Mouse (Mus musculus) MEL (cell line): ENCODE results near the gene Fosl1. TPM values are rescaled to one million over a fixed set of nuclear protein-coding genes. Genes with fewer than 3 reads are reported as not detected.

Experiments
- DNase-seq: peaks from one replicate; pipeline ENCODE4 v3.0.0; 2011; ENCODE audit warnings: low read depth, low spot score
- H3K27ac ChIP-seq: 2 replicates; pipeline ENCODE4 v1.5.1; 2012; ENCODE audit warnings: low read depth, mild to moderate bottlenecking, control low read depth, low read length, moderate library complexity; ENCODE audit not compliant: control insufficient read depth
- H3K27me3 ChIP-seq, 2 experiments: fragments of 150-350 bp in 1 of 2; sonication (generic) in 1 of 2; 2 replicates each; pipeline ENCODE4 v1.6.1; 2012; ENCODE audit warnings: low read length in 2 of 2, mild to moderate bottlenecking in 2 of 2, improper control_type of control experiment in 1 of 2, moderate library complexity in 1 of 2; ENCODE audit not compliant: insufficient read depth in 2 of 2, control insufficient read depth in 1 of 2
- H3K36me3 ChIP-seq, 2 experiments: 2 replicates each; pipeline ENCODE4 v1.6.1; 2012 to 2014; ENCODE audit warnings: low read length in 2 of 2, improper control_type of control experiment in 1 of 2, inconsistent platforms in 1 of 2, mild to moderate bottlenecking in 1 of 2; ENCODE audit not compliant: insufficient read depth in 2 of 2, control insufficient read depth in 1 of 2
- H3K4me1 ChIP-seq, 2 experiments: fragments of 150-350 bp in 1 of 2; sonication (generic) in 1 of 2; 2 replicates each; pipeline ENCODE4 v1.6.1; 2012; ENCODE audit warnings: low read length in 2 of 2, improper control_type of control experiment in 1 of 2, mild to moderate bottlenecking in 1 of 2; ENCODE audit not compliant: insufficient read depth in 2 of 2, control insufficient read depth in 1 of 2
- H3K4me3 ChIP-seq, 2 experiments: fragments of 150-350 bp in 1 of 2; sonication (generic) in 1 of 2; 2 replicates each; pipeline ENCODE4 v1.5.1; 2012; ENCODE audit warnings: low read depth in 2 of 2, low read length in 2 of 2, mild to moderate bottlenecking in 2 of 2, moderate library complexity in 2 of 2, control low read depth in 1 of 2, improper control_type of control experiment in 1 of 2; ENCODE audit not compliant: control insufficient read depth in 1 of 2, insufficient read depth in 1 of 2
- H3K79me2 ChIP-seq: 2 replicates; pipeline ENCODE4 v1.6.1; 2012; ENCODE audit warnings: mild to moderate bottlenecking, low read length, moderate library complexity; ENCODE audit not compliant: control insufficient read depth, poor library complexity, insufficient read depth
- H3K9ac ChIP-seq: 2 replicates; pipeline ENCODE4 v1.6.1; 2012; ENCODE audit warnings: low read depth, mild to moderate bottlenecking, control low read depth, low read length, moderate library complexity; ENCODE audit not compliant: control insufficient read depth, poor library complexity, severe bottlenecking
- H3K9me3 ChIP-seq: fragments of 150-350 bp; sonication (generic); replicated peaks from 2 replicates; pipeline ENCODE4 v1.6.1; 2012; ENCODE audit warnings: mild to moderate bottlenecking, low read length, improper control_type of control experiment, moderate library complexity; ENCODE audit not compliant: insufficient read depth
- BHLHE40 ChIP-seq: IDR thresholded peaks from 2 replicates; pipeline ENCODE4 v1.6.1; 2012; ENCODE audit warnings: low read depth, mild to moderate bottlenecking, inconsistent platforms, low read length, improper control_type of control experiment, borderline replicate concordance
- CHD1 ChIP-seq: IDR thresholded peaks from 2 replicates; pipeline ENCODE4 v1.6.1; 2012; ENCODE audit warnings: low read depth, mild to moderate bottlenecking, inconsistent platforms, low read length, improper control_type of control experiment
- GABPA ChIP-seq: IDR thresholded peaks from 2 replicates; pipeline ENCODE4 v1.6.1; 2012; ENCODE audit warnings: low read depth, mild to moderate bottlenecking, inconsistent platforms, low read length, improper control_type of control experiment, moderate library complexity
- HCFC1 ChIP-seq: IDR thresholded peaks from 2 replicates; pipeline ENCODE4 v1.6.1; 2012; ENCODE audit warnings: low read depth, mild to moderate bottlenecking, inconsistent platforms, low read length, improper control_type of control experiment, moderate library complexity
- MAFK ChIP-seq: IDR thresholded peaks from 2 replicates; pipeline ENCODE4 v1.6.1; 2011; ENCODE audit warnings: low read depth, mild to moderate bottlenecking, low read length, improper control_type of control experiment, borderline replicate concordance
- MAX ChIP-seq: IDR thresholded peaks from 2 replicates; pipeline ENCODE4 v1.6.1; 2011; ENCODE audit warnings: low read length, improper control_type of control experiment
- MYB ChIP-seq: IDR thresholded peaks from 2 replicates; pipeline ENCODE4 v1.6.1; 2011; ENCODE audit warnings: mild to moderate bottlenecking, low read depth, low read length, improper control_type of control experiment
- MYC ChIP-seq: IDR thresholded peaks from 2 replicates; pipeline ENCODE4 v1.6.1; 2011; ENCODE audit warnings: low read depth, mild to moderate bottlenecking, low read length, improper control_type of control experiment, moderate library complexity
- NRF1 ChIP-seq: IDR thresholded peaks from 2 replicates; pipeline ENCODE4 v1.6.1; 2014; ENCODE audit warnings: low read depth, mild to moderate bottlenecking, inconsistent platforms, low read length, improper control_type of control experiment, moderate library complexity; ENCODE audit not compliant: poor library complexity, insufficient read depth, severe bottlenecking
- POLR2A ChIP-seq, 2 experiments: IDR thresholded peaks; 2 replicates each; pipeline ENCODE4 v1.6.1; 2011 to 2012; ENCODE audit warnings: low read length in 2 of 2, mild to moderate bottlenecking in 2 of 2, control low read depth in 1 of 2, improper control_type of control experiment in 1 of 2, low read depth in 1 of 2, moderate library complexity in 1 of 2; ENCODE audit not compliant: control insufficient read depth in 1 of 2, insufficient read depth in 1 of 2, poor library complexity in 1 of 2
- POLR2AphosphoS2 ChIP-seq: IDR thresholded peaks from 2 replicates; pipeline ENCODE4 v1.6.1; 2011; ENCODE audit warnings: low read length, improper control_type of control experiment
- SIN3A ChIP-seq: IDR thresholded peaks from 2 replicates; pipeline ENCODE4 v1.6.1; 2012; ENCODE audit warnings: low read length, improper control_type of control experiment, inconsistent platforms
- TAL1 ChIP-seq: IDR thresholded peaks from 2 replicates; pipeline ENCODE4 v1.6.1; 2012; ENCODE audit warnings: mild to moderate bottlenecking, inconsistent platforms, low read length, moderate library complexity, mixed read lengths
- TCF12 ChIP-seq: IDR thresholded peaks from 2 replicates; pipeline ENCODE4 v1.6.1; 2014; ENCODE audit warnings: low read depth, mild to moderate bottlenecking, inconsistent platforms, low read length, improper control_type of control experiment, moderate library complexity
- UBTF ChIP-seq: IDR thresholded peaks from 2 replicates; pipeline ENCODE4 v1.6.1; 2012; ENCODE audit warnings: low read depth, mild to moderate bottlenecking, inconsistent platforms, low read length, improper control_type of control experiment, moderate library complexity, borderline replicate concordance; ENCODE audit not compliant: insufficient read depth
- USF2 ChIP-seq, 2 experiments: IDR thresholded peaks; 2 replicates each; pipeline ENCODE4 v1.6.1; 2011 to 2012; ENCODE audit warnings: improper control_type of control experiment in 2 of 2, low read length in 2 of 2, borderline replicate concordance in 1 of 2, inconsistent platforms in 1 of 2, low read depth in 1 of 2, mild to moderate bottlenecking in 1 of 2; ENCODE audit not compliant: insufficient read depth in 1 of 2
- ZMIZ1 ChIP-seq: IDR thresholded peaks from 2 replicates; pipeline ENCODE4 v1.6.1; 2012; ENCODE audit warnings: low read depth, mild to moderate bottlenecking, inconsistent platforms, low read length, improper control_type of control experiment, moderate library complexity
- polyA plus RNA-seq, 2 experiments: library from polyadenylated mRNA; stranded (reverse) in 1 of 2; unstranded in 1 of 2; fragments of >175 nt in 1 of 2; fragments of >200 nt in 1 of 2; gene quantifications; 2 replicates each; pipeline versions ENCODE4 v1.2.1 to v1.2.4; 2012; ENCODE audit warnings: low replicate concordance in 2 of 2, low read depth in 1 of 2; ENCODE audit not compliant: insufficient read length in 2 of 2, insufficient read depth in 1 of 2, missing spikeins in 1 of 2
- total RNA-seq: library from RNA; depleted of rRNA; stranded (reverse); fragments of 300-350 nt; gene quantifications from 2 replicates; pipeline ENCODE4 v1.2.3, GENCODE M21; 2012

The Fosl1 gene
- total and polyA plus RNA-seq, 3 experiments, result 2.0 to 3.1 TPM; not detected in 1

GRCm38 (mm10) chr19:5418750-5419466 lies 28.4 kb upstream of the Fosl1 start:
- Histone ChIP-seq H3K36me3 (peaks cover 0 to 2% of the 10 kb centered on the region in 2 experiments; a peak in 2 of 4 replicates), H3K4me3 (no peak overlapping the region), H3K79me2 (peaks cover 4% of the 10 kb centered on the region), H3K9ac (no peak overlapping the region), H3K9me3 (no peaks in the 10 kb centered on the region), H3K27me3 (no peaks in the 10 kb centered on the region), H3K27ac (no peak overlapping the region), H3K4me1 (peaks cover 0 to 6% of the 10 kb centered on the region in 2 experiments; a peak in 1 of 4 replicates)
- TF ChIP-seq GABPA, result no peak
- no peak for TF ChIP-seq UBTF
- TF ChIP-seq HCFC1, result no peak
- no peak for TF ChIP-seq BHLHE40
- no peak for TF ChIP-seq SIN3A
- no peak for TF ChIP-seq TAL1
- no peak for TF ChIP-seq MAX
- no peak for TF ChIP-seq ZMIZ1
- no peak for TF ChIP-seq MAFK
- no peak for DNase-seq

GRCm38 (mm10) chr19:5419630-5420029 lies 27.7 kb upstream of the Fosl1 start:
- Histone ChIP-seq H3K4me1 (peaks cover 0 to 7% of the 10 kb centered on the region in 2 experiments; a peak in 1 of 4 replicates), H3K79me2 (peaks cover 10% of the 10 kb centered on the region), H3K9ac (no peak overlapping the region), H3K36me3 (peaks cover 0 to 2% of the 10 kb centered on the region in 2 experiments; a peak in 2 of 4 replicates), H3K27ac (no peak overlapping the region), H3K9me3 (no peaks in the 10 kb centered on the region), H3K4me3 (no peak overlapping the region), H3K27me3 (no peaks in the 10 kb centered on the region)
- DNase-seq, result no peak
- TF ChIP-seq MYB, result no peak
- TF ChIP-seq NRF1, result no peak
- TF ChIP-seq CHD1, result no peak
- TF ChIP-seq TCF12, result no peak
- no peak for TF ChIP-seq MAFK
- TF ChIP-seq POLR2AphosphoS2, result no peak
- TF ChIP-seq MYC, result no peak
- no peak for TF ChIP-seq POLR2A (IDR thresholded peaks at IDR 0.05; ENCODE audit: control insufficient read depth in 1 of 2, insufficient read depth in 1 of 2, low read depth in 1 of 2, low read length in 2 of 2, poor library complexity in 1 of 2)
- TF ChIP-seq UBTF, result no peak
- TF ChIP-seq USF2 (IDR thresholded peaks at IDR 0.05; ENCODE audit: borderline replicate concordance in 1 of 2, insufficient read depth in 1 of 2, low read depth in 1 of 2, low read length in 2 of 2), result no peak
- TF ChIP-seq BHLHE40, result no peak
- TF ChIP-seq GABPA, result no peak
- TF ChIP-seq ZMIZ1, result no peak
